Mouse (Mus musculus): Measurements from ENCODE around the gene Rasgrf1. TPM values are rescaled to one million over a fixed set of nuclear protein-coding genes. Genes with fewer than 3 reads are reported as not detected.

Gene Rasgrf1
- polyA plus RNA-seq (2015; fragmentation: Nextera tagmentation; extraction: Ambion mirVana) = 0.02 TPM in 1 of 2 replicates, not detected in the other

GRCm38 (mm10) chr9:89909131-89910010 is at the start of gene Rasgrf1:
TSS of gene Rasgrf1 (plus strand) at chr9:89909908.
- no peaks in the 10 kb centered on the region for H3K36me3 ChIP-seq (ENCODE audit: control insufficient read depth, insufficient read depth)
- peaks cover 58% of the 10 kb centered on the region for H3K27me3 ChIP-seq (ENCODE audit: control insufficient read depth, insufficient read depth, low read depth, low read length)
- H3K9ac ChIP-seq (ENCODE audit: low read depth, low read length) = no peak within 1 kb of the TSS
- H3K27ac ChIP-seq (ENCODE audit: low read length) = no peak within 1 kb of the TSS
- no peaks in the 10 kb centered on the region for H3K9me3 ChIP-seq (replicated peaks; ENCODE audit: control insufficient read depth, low read length)
- under 1% methylated on average over 60 of the region's 64 CpGs for WGBS (ENCODE audit: insufficient replicate concordance)
- H3K4me1 ChIP-seq (ENCODE audit: control insufficient read depth, low read depth, low read length) = peaks cover 3% of the 10 kb centered on the region; the same call in 1 of the 2 replicates
- H3K4me3 ChIP-seq (ENCODE audit: low read depth, low read length) = peak within 1 kb of the TSS; percentile 25
- H3K4me2 ChIP-seq (ENCODE audit: low read depth, low read length) = peak within 1 kb of the TSS; percentile 51
- ATAC-seq (ENCODE audit: low read depth) = no peak

GRCm38 (mm10) chr9:89860145-89860544 is 49.6 kb upstream of the Rasgrf1 start:
- no peaks in the 10 kb centered on the region for H3K9me3 ChIP-seq (replicated peaks; ENCODE audit: control insufficient read depth, low read length)
- no peaks in the 10 kb centered on the region for H3K36me3 ChIP-seq (ENCODE audit: control insufficient read depth, insufficient read depth)
- H3K4me1 ChIP-seq (ENCODE audit: control insufficient read depth, low read depth, low read length) = no peaks in the 10 kb centered on the region
- no peak overlapping the region for H3K27ac ChIP-seq (ENCODE audit: low read length)
- H3K27me3 ChIP-seq (ENCODE audit: control insufficient read depth, insufficient read depth, low read depth, low read length) = no peaks in the 10 kb centered on the region
- H3K4me2 ChIP-seq (ENCODE audit: low read depth, low read length) = no peak overlapping the region
- no peak overlapping the region for H3K9ac ChIP-seq (ENCODE audit: low read depth, low read length)
- H3K4me3 ChIP-seq (ENCODE audit: low read depth, low read length) = no peak overlapping the region
- ATAC-seq (ENCODE audit: low read depth) = no peak
- WGBS (ENCODE audit: insufficient replicate concordance) = 54% methylated on average over 11 of the region's 11 CpGs

GRCm38 (mm10) chr9:89860584-89860983 is 49.1 kb upstream of the Rasgrf1 start:
- no peak overlapping the region for H3K4me2 ChIP-seq (ENCODE audit: low read depth, low read length)
- no peaks in the 10 kb centered on the region for H3K27me3 ChIP-seq (ENCODE audit: control insufficient read depth, insufficient read depth, low read depth, low read length)
- no peak overlapping the region for H3K4me3 ChIP-seq (ENCODE audit: low read depth, low read length)
- no peaks in the 10 kb centered on the region for H3K4me1 ChIP-seq (ENCODE audit: control insufficient read depth, low read depth, low read length)
- WGBS (ENCODE audit: insufficient replicate concordance) = 48% methylated on average over 6 of the region's 6 CpGs
- no peaks in the 10 kb centered on the region for H3K36me3 ChIP-seq (ENCODE audit: control insufficient read depth, insufficient read depth)
- H3K9me3 ChIP-seq (replicated peaks; ENCODE audit: control insufficient read depth, low read length) = no peaks in the 10 kb centered on the region
- H3K9ac ChIP-seq (ENCODE audit: low read depth, low read length) = no peak overlapping the region
- no peak for ATAC-seq (ENCODE audit: low read depth)
- H3K27ac ChIP-seq (ENCODE audit: low read length) = no peak overlapping the region

- Histone ChIP-seq H3K9ac (ENCODE audit: low read depth, low read length) (no peak overlapping the region), H3K4me2 (ENCODE audit: low read depth, low read length) (no peak overlapping the region), H3K4me3 (ENCODE audit: low read depth, low read length) (no peak overlapping the region), H3K27ac (ENCODE audit: low read length) (no peak overlapping the region), H3K27me3 (ENCODE audit: control insufficient read depth, insufficient read depth, low read depth, low read length) (peaks cover 8% of the 10 kb centered on the region), H3K9me3 (replicated peaks; ENCODE audit: control insufficient read depth, low read length) (no peaks in the 10 kb centered on the region), H3K4me1 (ENCODE audit: control insufficient read depth, low read depth, low read length) (no peaks in the 10 kb centered on the region), H3K36me3 (ENCODE audit: control insufficient read depth, insufficient read depth) (no peaks in the 10 kb centered on the region)
- no peak for ATAC-seq (ENCODE audit: low read depth)
- 42% methylated on average over 4 of the region's 4 CpGs for WGBS (ENCODE audit: insufficient replicate concordance)
These were observed 42.6 kb upstream of the Rasgrf1 start for GRCm38 (mm10) chr9:89867141-89867540.

GRCm38 (mm10) chr9:89868093-89868729 is 41.5 kb upstream of the Rasgrf1 start:
- no peak overlapping the region for H3K4me2 ChIP-seq (ENCODE audit: low read depth, low read length)
- ATAC-seq (ENCODE audit: low read depth) = no peak
- WGBS (ENCODE audit: insufficient replicate concordance) = 8% methylated on average over 16 of the region's 16 CpGs

GRCm38 (mm10) chr9:89869594-89869993 is 40.1 kb upstream of the Rasgrf1 start:
- no peak overlapping the region for H3K4me2 ChIP-seq (ENCODE audit: low read depth, low read length)
- no peak overlapping the region for H3K27ac ChIP-seq (ENCODE audit: low read length)
- no peak overlapping the region for H3K4me3 ChIP-seq (ENCODE audit: low read depth, low read length)
- no peaks in the 10 kb centered on the region for H3K4me1 ChIP-seq (ENCODE audit: control insufficient read depth, low read depth, low read length)
- H3K9ac ChIP-seq (ENCODE audit: low read depth, low read length) = no peak overlapping the region
- H3K27me3 ChIP-seq (ENCODE audit: control insufficient read depth, insufficient read depth, low read depth, low read length) = peaks cover 8% of the 10 kb centered on the region
- no peak for ATAC-seq (ENCODE audit: low read depth)
- H3K36me3 ChIP-seq (ENCODE audit: control insufficient read depth, insufficient read depth) = no peaks in the 10 kb centered on the region
- 13% methylated on average over 2 of the region's 2 CpGs for WGBS (ENCODE audit: insufficient replicate concordance)
- H3K9me3 ChIP-seq (replicated peaks; ENCODE audit: control insufficient read depth, low read length) = no peaks in the 10 kb centered on the region

More at GRCm38 (mm10) chr9:89868093-89868729, 41.5 kb upstream of the Rasgrf1 start:
- H3K27ac ChIP-seq (ENCODE audit: low read length) = no peak overlapping the region
- H3K36me3 ChIP-seq (ENCODE audit: control insufficient read depth, insufficient read depth) = no peaks in the 10 kb centered on the region
- peaks cover 8% of the 10 kb centered on the region for H3K27me3 ChIP-seq (ENCODE audit: control insufficient read depth, insufficient read depth, low read depth, low read length)
- no peak overlapping the region for H3K9ac ChIP-seq (ENCODE audit: low read depth, low read length)
- H3K4me3 ChIP-seq (ENCODE audit: low read depth, low read length) = no peak overlapping the region
- H3K9me3 ChIP-seq (replicated peaks; ENCODE audit: control insufficient read depth, low read length) = no peaks in the 10 kb centered on the region
- no peaks in the 10 kb centered on the region for H3K4me1 ChIP-seq (ENCODE audit: control insufficient read depth, low read depth, low read length)

- Histone ChIP-seq H3K9ac (ENCODE audit: low read depth, low read length) (no peak overlapping the region), H3K4me1 (ENCODE audit: control insufficient read depth, low read depth, low read length) (no peaks in the 10 kb centered on the region), H3K27me3 (ENCODE audit: control insufficient read depth, insufficient read depth, low read depth, low read length) (peaks cover 11% of the 10 kb centered on the region), H3K36me3 (ENCODE audit: control insufficient read depth, insufficient read depth) (no peaks in the 10 kb centered on the region), H3K9me3 (replicated peaks; ENCODE audit: control insufficient read depth, low read length) (no peaks in the 10 kb centered on the region), H3K4me2 (ENCODE audit: low read depth, low read length) (no peak overlapping the region), H3K27ac (ENCODE audit: low read length) (no peak overlapping the region), H3K4me3 (ENCODE audit: low read depth, low read length) (no peak overlapping the region)
- 17% methylated on average over 8 of the region's 8 CpGs for WGBS (ENCODE audit: insufficient replicate concordance)
- no peak for ATAC-seq (ENCODE audit: low read depth)
These were observed 39.1 kb upstream of the Rasgrf1 start for GRCm38 (mm10) chr9:89870531-89871150.

- Histone ChIP-seq H3K4me2 (ENCODE audit: low read depth, low read length) (no peak overlapping the region), H3K36me3 (ENCODE audit: control insufficient read depth, insufficient read depth) (no peaks in the 10 kb centered on the region), H3K4me3 (ENCODE audit: low read depth, low read length) (no peak overlapping the region), H3K27ac (ENCODE audit: low read length) (no peak overlapping the region), H3K4me1 (ENCODE audit: control insufficient read depth, low read depth, low read length) (no peaks in the 10 kb centered on the region), H3K9me3 (replicated peaks; ENCODE audit: control insufficient read depth, low read length) (no peaks in the 10 kb centered on the region), H3K27me3 (ENCODE audit: control insufficient read depth, insufficient read depth, low read depth, low read length) (peaks cover 11% of the 10 kb centered on the region), H3K9ac (ENCODE audit: low read depth, low read length) (no peak overlapping the region)
- no peak for ATAC-seq (ENCODE audit: low read depth)
- WGBS (ENCODE audit: insufficient replicate concordance) = 30% methylated on average over 6 of the region's 6 CpGs
These were observed 37.6 kb upstream of the Rasgrf1 start for GRCm38 (mm10) chr9:89872137-89872536.
